Mouse (Mus musculus) megakaryocyte, embryonic 14.5 days (primary cell): Measurements from ENCODE around the gene Grm6.

Experiments
- FLI1 ChIP-seq: IDR thresholded peaks from 2 replicates; pipeline ENCODE4 v1.6.1; 2012; ENCODE audit warnings: low read length, inconsistent platforms, mixed read lengths
- GATA1 ChIP-seq: IDR thresholded peaks from 3 replicates; pipeline ENCODE4 v1.6.1; 2012; ENCODE audit warnings: mixed read lengths, low read length, inconsistent platforms, borderline replicate concordance

- TF ChIP-seq GATA1, result no peak
- no peak for TF ChIP-seq FLI1
Measured at GRCm38 (mm10) chr11:50847047-50847446, 3.4 kb upstream of the Grm6 start.
